Mouse (Mus musculus) E14TG2a.4 (cell line): ENCODE results near the gene B3gnt9.

ENCODE experiments used
- CTCF ChIP-seq: conservative IDR thresholded peaks from 2 replicates; pipeline ENCODE4 v1.5.1; 2014; ENCODE audit warnings: low read length
- NANOG ChIP-seq: IDR thresholded peaks from 2 replicates; pipeline ENCODE4 v1.6.1; 2014; ENCODE audit warnings: borderline replicate concordance, low read length, mixed read lengths

- no peak for TF ChIP-seq CTCF
- TF ChIP-seq NANOG: no peak
Measured at GRCm38 (mm10) chr8:105276292-105277120, 21.6 kb upstream of the B3gnt9 start.
